Comparison of ENCODE assay signal across 9 mouse cellular contexts in the genomic region with DNA sequence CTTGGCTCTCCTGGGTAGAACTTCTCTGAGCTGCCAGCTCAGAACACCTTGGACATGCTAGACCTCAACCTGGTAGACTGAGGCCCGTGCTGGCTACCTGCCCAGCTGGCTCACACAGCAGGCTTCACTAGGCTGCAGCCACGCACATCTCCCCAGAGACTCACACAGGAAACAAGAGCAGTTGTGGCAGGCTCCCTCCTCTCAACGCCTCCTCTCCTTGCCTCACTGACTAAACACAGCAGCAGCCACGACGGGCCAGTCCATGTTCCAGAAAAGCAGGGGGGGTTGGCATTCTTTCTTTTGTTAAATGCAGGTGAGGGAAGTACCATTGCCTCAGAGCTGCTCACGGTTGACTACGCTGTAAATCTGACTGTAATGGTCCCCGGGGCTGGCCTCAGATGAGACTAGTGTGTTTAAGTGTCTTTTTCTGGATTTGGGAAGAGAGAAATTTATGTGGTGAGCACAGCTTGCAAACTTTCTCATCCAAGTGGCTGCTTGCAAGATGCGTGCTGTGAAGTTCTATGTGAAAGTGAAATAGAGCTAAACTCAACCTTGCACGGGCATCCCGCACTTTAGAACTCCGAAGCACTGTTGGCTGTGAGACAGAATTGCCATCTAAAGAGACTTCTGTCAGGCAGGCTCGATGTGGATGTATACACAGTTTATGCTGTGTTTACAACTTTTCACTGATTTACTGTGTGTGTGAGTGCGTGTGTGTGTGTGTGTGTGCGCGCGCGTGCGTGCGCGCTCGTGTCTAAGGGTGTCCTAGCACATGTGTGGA.
DNase-seq lines count a peak whose midpoint lies in the region; ATAC-seq lines count a peak whose summit lies in the region.
"Had no signal": no experiment of that assay in that cellular context is flagged by ENCODE, and none has a peak within 500 bp of the region (broad histone marks: within the 10 kb centered on the region; RNA-seq: fewer than 3 reads in every experiment).

No protein-coding gene starts in this region.

- no peaks in the 10 kb centered on the region for H3K36me3 ChIP-seq in intestine, embryonic 16.5 days (ENCODE audit: control insufficient read depth, insufficient read depth, low read length)

- ATAC-seq in intestine, embryonic 16.5 days: peak; percentile 61
- peak; percentile 36 for ATAC-seq in megakaryocyte progenitor cell, adult 5-6 weeks (replicated peaks; ENCODE audit: poor library complexity)

- intact Hi-C loops in left cerebral cortex, postnatal 14 days (cut with DNase I): no loop called here

- H3K9me3 ChIP-seq in intestine, embryonic 16.5 days (ENCODE audit: control insufficient read depth, low read length): no peaks in the 10 kb centered on the region

- H3K4me3 ChIP-seq in intestine, embryonic 16.5 days (ENCODE audit: low read length): peak overlapping the region; percentile 50

- WGBS in intestine, embryonic 16.5 days: 29% methylated on average over 22 of the region's 22 CpGs

- peaks cover 43% of the 10 kb centered on the region for H3K4me1 ChIP-seq in intestine, embryonic 16.5 days (ENCODE audit: control insufficient read depth, insufficient read depth, low read length)

- no peaks in the 10 kb centered on the region for H3K27me3 ChIP-seq in intestine, embryonic 16.5 days (replicated peaks; ENCODE audit: control insufficient read depth, insufficient read depth, low read length)

- H3K4me2 ChIP-seq in intestine, embryonic 16.5 days (ENCODE audit: low read depth, low read length): peak overlapping the region; percentile 67

- H3K9ac ChIP-seq in intestine, embryonic 16.5 days (ENCODE audit: low read depth, low read length): peak overlapping the region; percentile 59
- H3K9ac ChIP-seq: liver, embryonic 14.5 days had no signal

- peak; percentile 93 for DNase-seq in ZHBTc4 (ENCODE audit: low read depth, low spot score)
- DNase-seq in embryo, embryonic 11 days: peak; percentile 81
- peak; percentile 99 for DNase-seq in heart, adult 11 months
- peak; percentile 78 to 89 for DNase-seq in left cerebral cortex, postnatal 14 days (ENCODE audit: low spot score in 2 of 2)
- DNase-seq in right cerebral cortex, postnatal 14 days: peak; percentile 69
- DNase-seq in yolk sac, embryonic 10.5 days (ENCODE audit: low spot score): peak; percentile 84

- peak overlapping the region; percentile 83 for H3K27ac ChIP-seq in intestine, embryonic 16.5 days (ENCODE audit: low read length)
- H3K27ac ChIP-seq: liver, embryonic 14.5 days had no signal

Comparison
In these comparisons a context has a peak if more than half of its experiments do, and no peak if none do; other contexts are left out.
1. Peak in every context shown above with its lines: DNase-seq, ATAC-seq, H3K4me3 ChIP-seq and H3K27ac ChIP-seq.